Mouse (Mus musculus): Measurements from ENCODE around the gene Sec14l1. TPM values are rescaled to one million over a fixed set of nuclear protein-coding genes. Genes with fewer than 3 reads are reported as not detected.
A peak's percentile ranks its signal among the peaks of the same experiment; 100 is the strongest.
"Not testable (repeated sequence)": the region's sequence is repeated elsewhere in the genome, so short reads cannot be mapped to it uniquely, and the experiment has no call there.

Sec14l1 gene
- polyA plus RNA-seq (2015; fragmentation: Nextera tagmentation; extraction: Ambion mirVana) = 42.1 and 48.8 TPM in 2 replicates

DNA sequence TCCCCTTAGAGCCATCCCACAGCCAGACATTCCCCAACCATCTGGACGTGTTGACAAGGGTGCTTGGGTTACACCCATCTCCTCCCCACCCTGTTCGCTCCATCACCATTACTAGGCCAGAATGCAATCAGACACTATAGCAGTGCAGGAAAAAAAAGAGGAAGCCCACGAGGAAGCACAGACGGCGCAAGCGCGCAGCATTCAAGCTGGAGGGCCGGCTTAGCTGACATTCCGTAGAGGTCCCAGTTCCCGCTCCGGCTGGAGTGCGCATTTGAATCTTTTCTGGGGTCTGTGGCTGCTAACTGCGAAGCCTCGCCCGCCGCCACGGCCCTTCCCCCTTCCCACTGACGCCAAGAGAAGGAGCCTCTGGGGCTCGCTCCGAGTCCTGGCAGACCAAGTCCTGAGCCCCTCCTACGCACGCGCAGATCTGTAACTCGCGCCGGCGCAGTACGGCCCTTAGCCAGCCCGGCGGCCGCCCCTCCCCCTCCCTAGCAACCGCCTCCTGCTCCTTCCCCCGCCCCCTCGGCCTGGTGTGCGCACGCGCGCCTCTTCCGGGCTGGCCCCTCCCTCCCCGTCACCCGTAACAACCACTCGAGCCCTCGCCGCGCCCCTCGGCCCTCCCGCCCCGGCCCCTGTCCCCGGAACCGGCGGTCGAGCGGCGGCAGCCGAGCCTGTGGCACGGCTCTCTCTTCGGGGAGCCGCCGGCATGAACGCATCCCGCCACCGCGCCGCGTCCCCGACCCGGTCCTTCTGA, at the start of gene Sec14l1:
Gene Sec14l1 (plus strand): TSS at position 577 of the 754 bp plus-strand sequence.
- Histone ChIP-seq H3K4me2 (peak within 1 kb of the TSS; percentile 79), H3K27me3 (no peaks in the 10 kb centered on the region), H3K4me3 (peak within 1 kb of the TSS; percentile 79), H3K36me3 (peaks cover 3% of the 10 kb centered on the region; the same call in 1 of the 2 replicates), H3K4me1 (replicated peaks) (peaks cover 52% of the 10 kb centered on the region), H3K9ac (peak within 1 kb of the TSS; percentile 87), H3K27ac (peak within 1 kb of the TSS; percentile 99), H3K9me3 (replicated peaks) (no peaks in the 10 kb centered on the region)
- peak; percentile 93 for ATAC-seq (replicated peaks; ENCODE audit: insufficient number of reproducible peaks, insufficient read depth, low FRiP score, low read depth)
- under 1% methylated on average over 59 of the region's 67 CpGs for WGBS

- not testable (repeated sequence) for H3K27me3 ChIP-seq; H3K4me2 ChIP-seq; ATAC-seq (replicated peaks; ENCODE audit: insufficient number of reproducible peaks, insufficient read depth, low FRiP score, low read depth); H3K36me3 ChIP-seq; H3K27ac ChIP-seq; H3K9me3 ChIP-seq (replicated peaks); H3K4me3 ChIP-seq; H3K9ac ChIP-seq
- peaks cover 14% of the 10 kb centered on the region for H3K4me1 ChIP-seq (replicated peaks)
- WGBS = 68% methylated on average over 5 of the region's 5 CpGs
Measured at GRCm38 (mm10) chr11:117065602-117066001, 49.4 kb upstream of the Sec14l1 start.

DNA sequence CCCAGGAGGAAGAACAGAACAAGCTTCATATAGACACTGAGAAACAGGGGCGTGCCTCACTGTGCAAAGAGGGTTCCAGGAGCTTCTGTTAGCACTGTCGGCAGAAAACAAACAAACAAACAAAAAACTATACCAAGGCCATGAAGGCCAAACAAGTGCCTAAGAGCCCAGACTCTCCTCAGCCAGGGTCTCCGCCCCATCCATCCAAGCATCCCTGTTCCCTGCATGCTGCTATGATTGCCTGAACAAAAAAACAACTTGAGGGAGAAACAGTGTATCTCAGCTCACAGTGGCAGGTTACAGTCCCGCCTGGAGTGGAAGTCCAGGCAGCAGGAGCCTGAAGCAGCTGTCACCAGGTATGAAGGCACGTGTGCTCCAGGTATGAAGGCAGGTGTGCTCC, 48.2 kb upstream of the Sec14l1 start:
- Histone ChIP-seq H3K9me3 (replicated peaks) (no peaks in the 10 kb centered on the region), H3K9ac (no peak overlapping the region), H3K27me3 (peaks cover 9% of the 10 kb centered on the region; the same call in 1 of the 2 replicates), H3K4me1 (replicated peaks) (peaks cover 10% of the 10 kb centered on the region; the same call in 1 of the 2 replicates), H3K36me3 (no peaks in the 10 kb centered on the region), H3K4me2 (no peak overlapping the region), H3K27ac (no peak overlapping the region), H3K4me3 (no peak overlapping the region)
- WGBS = 66% methylated on average over 5 of the region's 5 CpGs
- no peak for ATAC-seq (replicated peaks; ENCODE audit: insufficient number of reproducible peaks, insufficient read depth, low FRiP score, low read depth)

GRCm38 (mm10) chr11:117068332-117068731, 46.6 kb upstream of the Sec14l1 start:
- peaks cover 5% of the 10 kb centered on the region for H3K4me1 ChIP-seq (replicated peaks)
- H3K36me3 ChIP-seq = no peaks in the 10 kb centered on the region
- WGBS = 84% methylated on average over 1 of the region's 1 CpGs
- no peak overlapping the region for H3K27ac ChIP-seq
- H3K9ac ChIP-seq = no peak overlapping the region
- no peak overlapping the region for H3K4me3 ChIP-seq
- no peaks in the 10 kb centered on the region for H3K9me3 ChIP-seq (replicated peaks)
- peaks cover 9% of the 10 kb centered on the region; the same call in 1 of the 2 replicates for H3K27me3 ChIP-seq
- ATAC-seq (replicated peaks; ENCODE audit: insufficient number of reproducible peaks, insufficient read depth, low FRiP score, low read depth) = no peak
- H3K4me2 ChIP-seq = no peak overlapping the region

- no peak overlapping the region for H3K27ac ChIP-seq
- H3K9ac ChIP-seq = no peak overlapping the region
- no peak overlapping the region for H3K4me3 ChIP-seq
- no peak overlapping the region for H3K4me2 ChIP-seq
- ATAC-seq (replicated peaks; ENCODE audit: insufficient number of reproducible peaks, insufficient read depth, low FRiP score, low read depth) = no peak
- no peaks in the 10 kb centered on the region for H3K9me3 ChIP-seq (replicated peaks)
- peaks cover 5% of the 10 kb centered on the region for H3K4me1 ChIP-seq (replicated peaks)
- 85% methylated on average over 3 of the region's 3 CpGs for WGBS
- H3K27me3 ChIP-seq = peaks cover 9% of the 10 kb centered on the region; the same call in 1 of the 2 replicates
- H3K36me3 ChIP-seq = no peaks in the 10 kb centered on the region
Measured at GRCm38 (mm10) chr11:117069027-117069426, 45.9 kb upstream of the Sec14l1 start.

- Histone ChIP-seq H3K4me1 (replicated peaks) (peaks cover 3% of the 10 kb centered on the region), H3K27ac (no peak overlapping the region), H3K36me3 (no peaks in the 10 kb centered on the region), H3K9me3 (replicated peaks) (no peaks in the 10 kb centered on the region), H3K9ac (no peak overlapping the region), H3K4me3 (no peak overlapping the region), H3K27me3 (peaks cover 9% of the 10 kb centered on the region; the same call in 1 of the 2 replicates), H3K4me2 (no peak overlapping the region)
- no peak for ATAC-seq (replicated peaks; ENCODE audit: insufficient number of reproducible peaks, insufficient read depth, low FRiP score, low read depth)
- WGBS = 70% methylated on average over 7 of the region's 7 CpGs
Measured at GRCm38 (mm10) chr11:117070711-117071110, 44.3 kb upstream of the Sec14l1 start.

- 0 out of 2 replicates have a peak overlapping the region, but pooled peaks have one; percentile 37 for H3K4me2 ChIP-seq
- H3K4me1 ChIP-seq (replicated peaks) = peaks cover 9% of the 10 kb centered on the region
- H3K27ac ChIP-seq = no peak overlapping the region
- no peaks in the 10 kb centered on the region for H3K9me3 ChIP-seq (replicated peaks)
- H3K9ac ChIP-seq = no peak overlapping the region
- H3K4me3 ChIP-seq = no peak overlapping the region
- WGBS = 0% methylated on average over 13 of the region's 13 CpGs
- H3K36me3 ChIP-seq = no peaks in the 10 kb centered on the region
- no peak for ATAC-seq (replicated peaks; ENCODE audit: insufficient number of reproducible peaks, insufficient read depth, low FRiP score, low read depth)
- H3K27me3 ChIP-seq = peaks cover 9% of the 10 kb centered on the region; the same call in 1 of the 2 replicates
Measured at GRCm38 (mm10) chr11:117072128-117072527, 42.8 kb upstream of the Sec14l1 start.

DNA sequence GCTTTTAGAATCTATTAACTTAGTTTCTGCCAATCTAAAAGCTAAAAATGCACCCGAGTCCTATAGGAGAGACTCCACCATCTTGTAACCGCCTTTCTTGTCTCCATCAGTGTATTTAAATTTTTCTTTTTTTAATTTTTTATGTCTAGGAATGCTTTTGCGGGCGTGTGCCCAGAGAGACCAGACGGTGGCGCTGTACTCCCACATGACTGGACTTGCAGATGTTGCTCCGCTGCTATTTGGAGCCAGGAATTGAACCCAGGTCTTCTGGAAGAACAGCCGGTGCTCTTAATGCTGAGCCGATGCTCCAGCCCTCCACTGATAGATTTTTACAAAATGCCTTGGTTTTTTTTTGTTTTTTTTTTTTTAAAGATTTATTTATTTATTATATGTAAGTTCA, 41.5 kb upstream of the Sec14l1 start:
- no peak overlapping the region for H3K4me2 ChIP-seq
- H3K4me3 ChIP-seq = no peak overlapping the region
- H3K9ac ChIP-seq = no peak overlapping the region
- H3K36me3 ChIP-seq = peaks cover 8% of the 10 kb centered on the region; the same call in 1 of the 2 replicates
- H3K9me3 ChIP-seq (replicated peaks) = no peaks in the 10 kb centered on the region
- H3K27me3 ChIP-seq = peaks cover 9% of the 10 kb centered on the region; the same call in 1 of the 2 replicates
- no peak overlapping the region for H3K27ac ChIP-seq
- ATAC-seq (replicated peaks; ENCODE audit: insufficient number of reproducible peaks, insufficient read depth, low FRiP score, low read depth) = no peak
- peaks cover 19% of the 10 kb centered on the region for H3K4me1 ChIP-seq (replicated peaks)
- WGBS = 93% methylated on average over 9 of the region's 9 CpGs

DNA sequence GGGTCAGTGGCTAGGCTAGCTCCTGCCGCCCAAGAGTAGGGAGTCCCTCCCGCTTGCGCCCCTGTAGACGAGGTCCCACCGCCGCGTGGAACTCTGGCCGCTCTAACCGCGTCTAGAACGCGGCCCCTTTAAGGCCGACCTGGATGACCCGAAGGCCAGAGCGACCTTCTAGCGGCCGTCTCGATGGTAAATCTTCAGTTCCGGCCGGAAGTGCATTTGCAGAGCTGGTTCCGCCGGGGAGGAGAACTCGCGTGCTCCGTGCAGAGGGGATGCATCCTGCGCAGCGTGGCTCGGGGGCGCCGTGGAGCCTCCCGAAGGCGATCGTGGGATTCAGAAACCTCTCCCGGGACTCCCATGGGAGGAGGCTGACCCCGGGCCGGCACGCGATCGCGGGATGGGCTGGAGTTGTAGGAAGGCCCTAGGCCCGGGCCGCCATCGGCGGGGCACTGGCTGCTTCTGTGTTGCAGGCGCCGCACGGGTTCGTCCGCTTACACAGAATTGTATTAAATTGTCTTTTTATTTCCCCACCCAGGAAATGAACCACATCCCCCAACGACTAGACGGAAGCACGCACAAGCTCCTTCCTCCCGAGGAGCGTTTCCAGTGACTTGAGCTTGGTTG, 38.3 kb upstream of the Sec14l1 start:
- peaks cover under 1% of the 10 kb centered on the region; the same call in 1 of the 2 replicates for H3K27me3 ChIP-seq
- H3K4me1 ChIP-seq (replicated peaks) = peaks cover 35% of the 10 kb centered on the region
- WGBS = under 1% methylated on average over 54 of the region's 54 CpGs
- H3K9me3 ChIP-seq (replicated peaks) = no peaks in the 10 kb centered on the region
- H3K4me3 ChIP-seq = peak overlapping the region; percentile 89
- H3K9ac ChIP-seq = peak overlapping the region; percentile 96
- peak; percentile 73 for ATAC-seq (replicated peaks; ENCODE audit: insufficient number of reproducible peaks, insufficient read depth, low FRiP score, low read depth)
- H3K27ac ChIP-seq = peak overlapping the region; percentile 48
- H3K36me3 ChIP-seq = peaks cover 28% of the 10 kb centered on the region
- peak overlapping the region; percentile 89 for H3K4me2 ChIP-seq

DNA sequence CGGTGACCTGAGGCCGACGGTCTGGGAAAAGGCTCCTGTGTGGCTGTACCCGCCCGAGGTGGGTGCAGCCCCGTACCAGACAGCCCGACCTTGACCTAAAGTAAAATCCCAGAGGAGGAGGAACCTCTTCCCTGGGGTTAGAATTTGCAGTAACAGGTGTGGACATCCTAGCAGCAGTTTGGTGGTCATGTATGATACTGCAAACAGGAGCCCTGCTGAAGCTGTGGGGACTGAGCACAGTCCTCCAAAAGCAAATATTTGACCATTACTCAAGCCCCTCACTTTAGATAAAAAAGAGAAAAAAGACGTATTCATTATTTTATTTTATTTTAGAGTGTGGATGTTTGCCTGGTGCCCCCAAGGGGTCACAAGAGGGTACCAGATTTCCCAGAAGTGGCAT, 37.7 kb upstream of the Sec14l1 start:
- Histone ChIP-seq H3K9ac (peak overlapping the region; percentile 96), H3K27ac (peak overlapping the region; percentile 48)
- WGBS = 5% methylated on average over 8 of the region's 8 CpGs

DNA sequence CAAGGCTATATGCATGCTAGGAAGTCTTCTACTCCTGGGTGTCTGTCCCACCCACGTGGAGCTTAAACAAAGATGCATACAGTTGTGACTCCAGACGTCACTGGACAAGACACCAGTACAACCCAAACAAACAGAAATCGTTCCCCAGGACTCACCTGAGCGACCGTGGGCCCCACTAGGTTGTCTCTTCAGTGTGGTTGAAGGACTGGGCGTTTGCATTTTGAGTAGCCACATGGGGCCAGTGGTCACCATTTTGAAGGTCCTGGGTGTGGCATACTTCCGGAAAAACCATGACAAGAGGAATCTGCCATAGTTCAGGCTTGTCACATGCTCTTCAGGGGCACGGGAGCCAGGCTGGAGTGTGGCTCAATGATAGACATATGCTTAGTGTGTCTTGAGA, 37.1 kb upstream of the Sec14l1 start:
- ATAC-seq (replicated peaks; ENCODE audit: insufficient number of reproducible peaks, insufficient read depth, low FRiP score, low read depth) = no peak
- Histone ChIP-seq H3K4me3 (peak overlapping the region; percentile 89), H3K36me3 (peaks cover 28% of the 10 kb centered on the region), H3K4me2 (peak overlapping the region; percentile 89), H3K27ac (no peak overlapping the region), H3K4me1 (replicated peaks) (peaks cover 44% of the 10 kb centered on the region), H3K9me3 (replicated peaks) (no peaks in the 10 kb centered on the region), H3K27me3 (no peaks in the 10 kb centered on the region), H3K9ac (peak overlapping the region; percentile 96)
- 76% methylated on average over 8 of the region's 8 CpGs for WGBS

More for the DNA sequence above, 37.7 kb upstream of the Sec14l1 start:
- peaks cover 28% of the 10 kb centered on the region for H3K36me3 ChIP-seq
- no peak for ATAC-seq (replicated peaks; ENCODE audit: insufficient number of reproducible peaks, insufficient read depth, low FRiP score, low read depth)
- peaks cover 40% of the 10 kb centered on the region for H3K4me1 ChIP-seq (replicated peaks)
- no peaks in the 10 kb centered on the region for H3K27me3 ChIP-seq
- H3K4me3 ChIP-seq = peak overlapping the region; percentile 89
- H3K9me3 ChIP-seq (replicated peaks) = no peaks in the 10 kb centered on the region
- H3K4me2 ChIP-seq = peak overlapping the region; percentile 89
